ENCODE assay signal across 13 mouse cellular contexts in the genomic region with DNA sequence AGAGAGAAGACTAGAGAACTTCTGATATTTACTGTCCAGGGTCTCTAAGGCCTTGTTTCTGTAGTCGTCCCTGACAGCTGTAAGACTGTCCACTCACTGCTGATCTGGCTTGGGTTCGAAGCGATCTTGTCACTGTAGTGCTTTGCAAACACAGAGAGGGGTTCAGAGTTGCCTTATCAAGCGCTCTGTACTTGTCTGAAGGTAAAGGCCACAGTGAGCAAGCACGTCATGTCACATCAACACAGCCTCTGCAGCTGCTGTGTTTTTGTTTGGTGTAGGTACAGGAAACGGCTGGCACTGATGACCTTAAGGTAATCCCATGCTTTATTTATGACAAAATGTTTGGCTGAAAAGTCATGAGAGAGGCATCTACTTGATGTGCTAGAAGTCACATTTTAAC.
"Had no signal": no experiment of that assay in that cellular context is flagged by ENCODE, and none has a peak within 500 bp of the region (broad histone marks: within the 10 kb centered on the region; RNA-seq: fewer than 3 reads in every experiment).

No protein-coding gene starts in this region.

- H3K4me3 ChIP-seq: left cerebral cortex, adult 2 months; limb, embryonic 10.5 days; neural tube, embryonic 13.5 days had no signal

- ATAC-seq: midbrain, embryonic 16.5 days had no signal

- H3K9ac ChIP-seq: neural tube, embryonic 13.5 days had no signal

- H3K27me3 ChIP-seq: neural tube, embryonic 13.5 days had no signal

- H3K27ac ChIP-seq: left cerebral cortex, adult 2 months; limb, embryonic 10.5 days; neural tube, embryonic 13.5 days had no signal

- DNase-seq: kidney, adult 18-20 months; kidney, postnatal 10 days; kidney, postnatal 4 days; lung, adult 18-20 months; retina, postnatal 1 day; right cerebral cortex, postnatal 4 days; spleen, adult 18-20 months; thymus, adult 18-20 months; thymus, postnatal 14 days had no signal

- H3K4me2 ChIP-seq: neural tube, embryonic 13.5 days had no signal

- H3K9me3 ChIP-seq: limb, embryonic 10.5 days; neural tube, embryonic 13.5 days had no signal
